Mouse (Mus musculus) testis, adult 2 months (tissue): Measurements from ENCODE around the gene Runx2.

Experiments
- CTCF ChIP-seq: fragments of 200-500 bp; IDR thresholded peaks from 2 replicates; pipeline ENCODE4 v1.5.1; 2012; ENCODE audit warnings: low read depth, mild to moderate bottlenecking, inconsistent platforms, low read length, moderate library complexity; ENCODE audit not compliant: control insufficient read depth, insufficient read depth, insufficient replicate concordance
- POLR2A ChIP-seq: fragments of 200-500 bp; IDR thresholded peaks from 2 replicates; pipeline ENCODE4 v1.6.1; 2012; ENCODE audit warnings: low read depth, mild to moderate bottlenecking, inconsistent platforms, low read length, moderate library complexity; ENCODE audit not compliant: control insufficient read depth

DNA sequence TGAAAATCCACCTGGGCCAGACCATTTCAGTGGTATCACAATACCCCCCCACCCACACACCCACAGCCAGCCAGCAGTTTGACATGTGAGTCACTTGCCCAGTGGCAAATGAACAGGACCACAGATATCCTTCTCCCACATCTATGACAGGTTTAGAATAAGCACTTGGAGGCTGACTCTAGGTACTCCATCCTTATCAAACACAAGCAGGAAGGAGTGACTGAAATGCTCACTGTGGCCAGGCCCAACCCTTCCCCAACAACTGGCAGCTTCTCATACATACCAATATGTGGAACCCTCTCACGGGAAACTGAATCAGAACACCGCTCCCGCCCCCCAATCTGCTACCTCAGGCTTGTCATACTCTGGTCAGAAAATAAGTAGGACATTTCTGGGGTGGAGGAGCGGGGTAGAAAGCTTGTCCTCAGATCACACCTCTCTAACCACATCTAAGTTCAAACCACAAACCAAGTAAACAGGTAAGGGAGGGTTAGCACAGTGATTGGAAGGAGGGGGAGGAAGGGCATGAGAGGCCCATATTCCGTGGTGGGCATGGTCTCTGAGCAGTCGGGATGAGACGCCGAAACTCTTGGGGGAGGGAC lies 245.5 kb downstream of the Runx2 start:
- TF ChIP-seq CTCF: no peak
- no peak for TF ChIP-seq POLR2A
